Mouse (Mus musculus) cerebellum, adult 2 months (tissue): ENCODE measurements around the gene Ppp1r12a.

Experiments used
- CTCF ChIP-seq: fragments of 200-500 bp; IDR thresholded peaks from 2 replicates; pipeline ENCODE4 v1.5.1; 2011; ENCODE audit warnings: low read depth, mild to moderate bottlenecking, control low read depth, low read length, moderate library complexity, borderline replicate concordance; ENCODE audit not compliant: insufficient read depth
- POLR2A ChIP-seq: fragments of 200-500 bp; IDR thresholded peaks from 2 replicates; pipeline ENCODE4 v1.6.1; 2011; ENCODE audit warnings: low read length, control low read depth, borderline replicate concordance; ENCODE audit not compliant: insufficient read depth

DNA sequence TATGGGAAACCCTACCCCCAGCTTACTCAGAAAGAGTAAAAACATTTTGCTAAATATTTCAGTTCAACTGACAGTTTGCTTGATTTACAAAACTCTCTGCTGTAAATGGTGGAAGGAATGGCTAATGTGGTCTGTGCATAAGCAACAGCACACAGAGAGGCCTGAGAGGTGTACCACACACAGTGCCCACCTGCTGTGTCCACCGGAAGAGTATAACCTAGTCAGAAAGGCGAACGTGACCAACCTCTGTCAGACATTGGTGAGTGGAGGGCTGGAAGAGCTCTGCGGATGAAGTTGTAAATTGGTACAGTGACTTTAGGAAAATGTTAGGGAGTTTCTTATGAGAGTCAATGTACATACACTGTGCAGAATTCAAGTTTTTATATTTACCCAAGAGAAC, 20.4 kb downstream of the Ppp1r12a start:
- TF ChIP-seq POLR2A (no peak), CTCF (no peak)
